Mouse (Mus musculus): Measurements from ENCODE around the gene Olfr592.
"Not testable (repeated sequence)": the region's sequence is repeated elsewhere in the genome, so short reads cannot be mapped to it uniquely, and the experiment has no call there.

Olfr592 gene

GRCm38 (mm10) chr7:103184503-103184902, at the start of gene Olfr592:
Gene Olfr592 (plus strand): TSS chr7:103184803.
- not testable (repeated sequence) for DNase-seq

- DNase-seq: no peak
Observed at GRCm38 (mm10) chr7:103140579-103140978, 44.0 kb upstream of the Olfr592 start, which contains the start of gene Olfr588-ps1. Gene Olfr588-ps1 (plus strand): TSS chr7:103140879.

GRCm38 (mm10) chr7:103156256-103156655, 28.3 kb upstream of the Olfr592 start, which contains the start of gene Olfr589:
Gene Olfr589 (minus strand): TSS chr7:103156356.
- DNase-seq: no peak

- no peak for DNase-seq
Observed at GRCm38 (mm10) chr7:103169697-103170096, 14.9 kb upstream of the Olfr592 start.

GRCm38 (mm10) chr7:103178240-103178639, 6.4 kb upstream of the Olfr592 start, which contains the start of gene Olfr591:
Gene Olfr591 (minus strand): TSS chr7:103178340.
- no peak for DNase-seq

- no peak for DNase-seq
Observed at GRCm38 (mm10) chr7:103211562-103211961, 27.0 kb downstream of the Olfr592 start, which contains the start of gene Olfr593. Gene Olfr593 (plus strand): TSS chr7:103211862.

- not testable (repeated sequence) for DNase-seq
Observed at GRCm38 (mm10) chr7:103212050-103212449, 27.4 kb downstream of the Olfr592 start.

- DNase-seq: no peak
Observed at GRCm38 (mm10) chr7:103216696-103217095, 32.1 kb downstream of the Olfr592 start, which contains the start of gene Olfr594. Gene Olfr594 (plus strand): TSS chr7:103216996.
